Mouse (Mus musculus): ENCODE data around the gene 4930562C15Rik.

Gene 4930562C15Rik

GRCm38 (mm10) chr16:4915931-4916330 is 80.7 kb downstream of the 4930562C15Rik start:
- DNase-seq (ENCODE audit: low spot score in 2 of 2) = no peak

GRCm38 (mm10) chr16:4916608-4917007 is 81.4 kb downstream of the 4930562C15Rik start:
- no peak for DNase-seq (ENCODE audit: low spot score in 2 of 2)
